Mouse (Mus musculus) forebrain, embryonic 13.5 days (tissue): ENCODE measurements around the gene Zfyve21. TPM values are rescaled to one million over a fixed set of nuclear protein-coding genes. Genes with fewer than 3 reads are reported as not detected.

Experiments
- ATAC-seq: fragments of 200-750 bp; cut with Nextera tagmentation; 2 replicates; pipeline ENCODE4 v1.8.0; 2017
- H3K27ac ChIP-seq: fragments of 300-500 bp; sonication (generic); 2 replicates; pipeline ENCODE4 v1.5.1; 2015; ENCODE audit warnings: inconsistent platforms, mild to moderate bottlenecking, moderate library complexity
- H3K27me3 ChIP-seq: fragments of 300-500 bp; sonication (generic); 2 replicates; pipeline ENCODE4 v1.6.1; 2015; ENCODE audit warnings: mild to moderate bottlenecking, inconsistent platforms
- H3K36me3 ChIP-seq: fragments of 300-500 bp; sonication (generic); 2 replicates; pipeline ENCODE4 v1.6.1; 2015; ENCODE audit warnings: mild to moderate bottlenecking, inconsistent platforms; ENCODE audit not compliant: poor library complexity, severe bottlenecking
- H3K4me1 ChIP-seq: fragments of 300-500 bp; sonication (generic); 2 replicates; pipeline ENCODE4 v1.6.1; 2015; ENCODE audit warnings: inconsistent platforms
- H3K4me2 ChIP-seq: fragments of 300-500 bp; sonication (generic); 2 replicates; pipeline ENCODE4 v1.6.1; 2015; ENCODE audit warnings: inconsistent platforms, mild to moderate bottlenecking, moderate library complexity
- H3K4me3 ChIP-seq: fragments of 300-500 bp; sonication (generic); 2 replicates; pipeline ENCODE4 v1.5.1; 2015; ENCODE audit warnings: mild to moderate bottlenecking, inconsistent platforms
- H3K9ac ChIP-seq: fragments of 300-500 bp; sonication (generic); 2 replicates; pipeline ENCODE4 v1.6.1; 2015; ENCODE audit warnings: mild to moderate bottlenecking, inconsistent platforms
- H3K9me3 ChIP-seq: fragments of 300-500 bp; sonication (generic); replicated peaks from 2 replicates; pipeline ENCODE4 v1.6.1; 2016; ENCODE audit warnings: inconsistent platforms
- WGBS: fragments of 180-500 bp; shearing (Covaris S2); methylation state at CpG from one replicate; pipeline ENCODE4 v1.1.7; 2015; 5-methylcytosine and 5-hydroxymethylcytosine counted together
- polyA plus RNA-seq: library from polyadenylated mRNA; unstranded; fragments of >200 nt; fragmentation: Nextera tagmentation; extraction: Ambion mirVana; gene quantifications from 2 replicates; pipeline ENCODE4 v1.2.1, GENCODE M21; 2015

The Zfyve21 gene
- polyA plus RNA-seq, 1 experiment from 2014 or later = 45.6 TPM

GRCm38 (mm10) chr12:111827556-111827955 is 13.6 kb downstream of the Zfyve21 start:
- Histone ChIP-seq H3K27ac (no peak overlapping the region), H3K27me3 (no peaks in the 10 kb centered on the region), H3K4me2 (no peak overlapping the region), H3K36me3 (peaks cover 88% of the 10 kb centered on the region), H3K4me1 (peaks cover 11% of the 10 kb centered on the region; the same call in 1 of the 2 replicates), H3K9ac (no peak overlapping the region), H3K9me3 (no peaks in the 10 kb centered on the region), H3K4me3 (no peak overlapping the region)
- no peak for ATAC-seq
- WGBS = 94% methylated on average over 12 of the region's 12 CpGs

- Histone ChIP-seq H3K4me3 (no peak overlapping the region), H3K9me3 (no peaks in the 10 kb centered on the region), H3K4me2 (no peak overlapping the region), H3K4me1 (peaks cover 11% of the 10 kb centered on the region; the same call in 1 of the 2 replicates), H3K9ac (no peak overlapping the region), H3K27ac (peak overlapping the region; percentile 61), H3K27me3 (no peaks in the 10 kb centered on the region), H3K36me3 (peaks cover 90% of the 10 kb centered on the region)
- ATAC-seq = 0 out of 2 replicates have a peak, but pooled peaks have one; percentile 38
- 66% methylated on average over 5 of the region's 5 CpGs for WGBS
Measured at GRCm38 (mm10) chr12:111829447-111829846, 15.5 kb downstream of the Zfyve21 start.

GRCm38 (mm10) chr12:111829954-111830353 is 16.0 kb downstream of the Zfyve21 start:
- Histone ChIP-seq H3K27me3 (no peaks in the 10 kb centered on the region), H3K9me3 (no peaks in the 10 kb centered on the region), H3K27ac (peak overlapping the region; percentile 61), H3K4me3 (no peak overlapping the region), H3K36me3 (peaks cover 89% of the 10 kb centered on the region), H3K4me1 (peaks cover 11% of the 10 kb centered on the region; the same call in 1 of the 2 replicates), H3K9ac (no peak overlapping the region), H3K4me2 (no peak overlapping the region)
- no peak for ATAC-seq
- WGBS = 79% methylated on average over 9 of the region's 9 CpGs

- Histone ChIP-seq H3K27me3 (no peaks in the 10 kb centered on the region), H3K4me1 (peaks cover 11% of the 10 kb centered on the region; the same call in 1 of the 2 replicates), H3K4me2 (no peak overlapping the region), H3K4me3 (no peak overlapping the region), H3K9me3 (no peaks in the 10 kb centered on the region), H3K36me3 (peaks cover 85% of the 10 kb centered on the region), H3K27ac (peak overlapping the region; percentile 61), H3K9ac (no peak overlapping the region)
- ATAC-seq = no peak
- WGBS = 88% methylated on average over 10 of the region's 10 CpGs
Measured at GRCm38 (mm10) chr12:111830375-111830774, 16.4 kb downstream of the Zfyve21 start.

GRCm38 (mm10) chr12:111832643-111833042 is 18.7 kb downstream of the Zfyve21 start:
- WGBS = 88% methylated on average over 5 of the region's 5 CpGs
- no peaks in the 10 kb centered on the region for H3K9me3 ChIP-seq
- peaks cover 11% of the 10 kb centered on the region; the same call in 1 of the 2 replicates for H3K4me1 ChIP-seq
- H3K27ac ChIP-seq = no peak overlapping the region
- no peak overlapping the region for H3K4me2 ChIP-seq
- peaks cover 65% of the 10 kb centered on the region for H3K36me3 ChIP-seq
- ATAC-seq = no peak
- H3K27me3 ChIP-seq = no peaks in the 10 kb centered on the region
- no peak overlapping the region for H3K9ac ChIP-seq
- no peak overlapping the region for H3K4me3 ChIP-seq

GRCm38 (mm10) chr12:111833457-111833856 is 19.5 kb downstream of the Zfyve21 start:
- 87% methylated on average over 10 of the region's 10 CpGs for WGBS

GRCm38 (mm10) chr12:111842565-111843433 is 28.8 kb downstream of the Zfyve21 start:
- Histone ChIP-seq H3K4me3 (no peak overlapping the region), H3K4me1 (no peaks in the 10 kb centered on the region), H3K27ac (no peak overlapping the region), H3K36me3 (peaks cover 5% of the 10 kb centered on the region; the same call in 1 of the 2 replicates), H3K9ac (no peak overlapping the region), H3K4me2 (no peak overlapping the region), H3K27me3 (no peaks in the 10 kb centered on the region), H3K9me3 (no peaks in the 10 kb centered on the region)
- ATAC-seq = no peak
- 88% methylated on average over 15 of the region's 15 CpGs for WGBS

More at GRCm38 (mm10) chr12:111833457-111833856, 19.5 kb downstream of the Zfyve21 start:
- ATAC-seq = no peak
- H3K9me3 ChIP-seq = no peaks in the 10 kb centered on the region
- H3K36me3 ChIP-seq = peaks cover 59% of the 10 kb centered on the region
- no peak overlapping the region for H3K4me3 ChIP-seq
- H3K4me2 ChIP-seq = no peak overlapping the region
- H3K27me3 ChIP-seq = no peaks in the 10 kb centered on the region
- H3K9ac ChIP-seq = no peak overlapping the region
- H3K4me1 ChIP-seq = peaks cover 11% of the 10 kb centered on the region; the same call in 1 of the 2 replicates
- H3K27ac ChIP-seq = no peak overlapping the region

- Histone ChIP-seq H3K36me3 (0 out of 2 replicates have a peak, but pooled peaks cover 3% of the 10 kb centered on the region), H3K4me1 (no peaks in the 10 kb centered on the region), H3K9ac (no peak overlapping the region), H3K27ac (no peak overlapping the region), H3K4me2 (no peak overlapping the region), H3K4me3 (no peak overlapping the region), H3K27me3 (no peaks in the 10 kb centered on the region), H3K9me3 (no peaks in the 10 kb centered on the region)
- no peak for ATAC-seq
- 62% methylated on average over 2 of the region's 2 CpGs for WGBS
Measured at GRCm38 (mm10) chr12:111843470-111843869, 29.5 kb downstream of the Zfyve21 start.

GRCm38 (mm10) chr12:111845953-111846352 is 32.0 kb downstream of the Zfyve21 start:
- no peaks in the 10 kb centered on the region for H3K9me3 ChIP-seq
- H3K27ac ChIP-seq = no peak overlapping the region
- H3K4me2 ChIP-seq = no peak overlapping the region
- 0 out of 2 replicates have a peak, but pooled peaks cover 3% of the 10 kb centered on the region for H3K36me3 ChIP-seq
- H3K27me3 ChIP-seq = no peaks in the 10 kb centered on the region
- no peak overlapping the region for H3K9ac ChIP-seq
- 88% methylated on average over 4 of the region's 4 CpGs for WGBS
- ATAC-seq = no peak
- no peak overlapping the region for H3K4me3 ChIP-seq
- H3K4me1 ChIP-seq = no peaks in the 10 kb centered on the region

- Histone ChIP-seq H3K27ac (no peak overlapping the region), H3K36me3 (0 out of 2 replicates have a peak, but pooled peaks cover 3% of the 10 kb centered on the region), H3K9me3 (no peaks in the 10 kb centered on the region), H3K9ac (no peak overlapping the region), H3K27me3 (no peaks in the 10 kb centered on the region), H3K4me3 (no peak overlapping the region), H3K4me2 (no peak overlapping the region), H3K4me1 (no peaks in the 10 kb centered on the region)
- ATAC-seq = no peak
- 87% methylated on average over 10 of the region's 10 CpGs for WGBS
Measured at GRCm38 (mm10) chr12:111846815-111847214, 32.8 kb downstream of the Zfyve21 start.

GRCm38 (mm10) chr12:111848300-111848798 is 34.4 kb downstream of the Zfyve21 start:
- no peaks in the 10 kb centered on the region for H3K9me3 ChIP-seq
- H3K36me3 ChIP-seq = no peaks in the 10 kb centered on the region
- no peaks in the 10 kb centered on the region for H3K4me1 ChIP-seq
- 83% methylated on average over 9 of the region's 9 CpGs for WGBS
- H3K4me2 ChIP-seq = no peak overlapping the region
- H3K9ac ChIP-seq = no peak overlapping the region
- H3K4me3 ChIP-seq = no peak overlapping the region
- H3K27me3 ChIP-seq = no peaks in the 10 kb centered on the region
- no peak overlapping the region for H3K27ac ChIP-seq
- ATAC-seq = no peak

- ATAC-seq = no peak
- H3K4me3 ChIP-seq = no peak overlapping the region
- H3K27ac ChIP-seq = no peak overlapping the region
- no peak overlapping the region for H3K4me2 ChIP-seq
- H3K27me3 ChIP-seq = no peaks in the 10 kb centered on the region
- no peaks in the 10 kb centered on the region for H3K9me3 ChIP-seq
- H3K36me3 ChIP-seq = no peaks in the 10 kb centered on the region
- H3K9ac ChIP-seq = no peak overlapping the region
- 61% methylated on average over 2 of the region's 2 CpGs for WGBS
- no peaks in the 10 kb centered on the region for H3K4me1 ChIP-seq
Measured at GRCm38 (mm10) chr12:111851235-111851634, 37.3 kb downstream of the Zfyve21 start.
